Mouse (Mus musculus) bone marrow macrophage, adult 2 months (primary cell): ENCODE data around the gene Krt75. TPM values are rescaled to one million over a fixed set of nuclear protein-coding genes. Genes with fewer than 3 reads are reported as not detected.

Experiments
- H3K27ac ChIP-seq: 2 replicates; pipeline ENCODE4 v1.5.1; 2012; ENCODE audit warnings: low read depth, low read length; ENCODE audit not compliant: insufficient read depth
- H3K4me1 ChIP-seq: 2 replicates; pipeline ENCODE4 v1.6.1; 2012; ENCODE audit warnings: low read length; ENCODE audit not compliant: control insufficient read depth, insufficient read depth
- H3K4me3 ChIP-seq: 2 replicates; pipeline ENCODE4 v1.5.1; 2012; ENCODE audit warnings: mild to moderate bottlenecking, low read length, moderate library complexity; ENCODE audit not compliant: insufficient read depth
- CTCF ChIP-seq: IDR thresholded peaks from 2 replicates; pipeline ENCODE4 v1.5.1; 2012; ENCODE audit warnings: low read depth, mild to moderate bottlenecking, low read length, moderate library complexity
- POLR2A ChIP-seq: IDR thresholded peaks from 2 replicates; pipeline ENCODE4 v1.6.1; 2012; ENCODE audit warnings: mild to moderate bottlenecking, low read depth, low read length, borderline replicate concordance
- polyA plus RNA-seq: library from polyadenylated mRNA; stranded (reverse); fragments of >200 nt; gene quantifications from 2 replicates; pipeline ENCODE4 v1.2.4, GENCODE M21; 2012; ENCODE audit not compliant: missing spikeins, insufficient read depth, insufficient read length

Krt75 gene
- polyA plus RNA-seq, 1 experiment: not detected

DNA sequence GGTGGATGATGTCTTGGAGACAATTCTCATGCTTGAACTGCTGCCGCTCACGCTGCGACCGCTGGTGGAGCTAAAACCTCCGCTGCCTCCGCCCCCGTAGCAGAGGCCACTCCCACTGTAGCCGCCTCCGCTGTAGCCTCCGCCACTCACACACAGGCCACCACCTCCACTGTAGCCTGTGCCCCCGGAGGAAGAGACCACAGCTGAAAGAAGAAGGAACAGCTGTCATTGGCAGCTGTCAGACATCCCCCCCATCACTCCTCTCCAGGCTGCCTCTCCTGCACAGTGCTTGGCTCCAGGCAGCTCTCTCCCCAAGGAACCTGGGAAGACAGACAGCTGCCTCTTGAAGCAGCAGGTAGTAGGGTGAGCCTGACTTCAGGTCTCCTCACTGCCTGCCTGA, 20.5 kb downstream of the Krt75 start:
- H3K27ac ChIP-seq: no peak overlapping the region
- no peak overlapping the region for H3K4me3 ChIP-seq
- H3K4me1 ChIP-seq: no peaks in the 10 kb centered on the region
- no peak for TF ChIP-seq POLR2A
- TF ChIP-seq CTCF: no peak

DNA sequence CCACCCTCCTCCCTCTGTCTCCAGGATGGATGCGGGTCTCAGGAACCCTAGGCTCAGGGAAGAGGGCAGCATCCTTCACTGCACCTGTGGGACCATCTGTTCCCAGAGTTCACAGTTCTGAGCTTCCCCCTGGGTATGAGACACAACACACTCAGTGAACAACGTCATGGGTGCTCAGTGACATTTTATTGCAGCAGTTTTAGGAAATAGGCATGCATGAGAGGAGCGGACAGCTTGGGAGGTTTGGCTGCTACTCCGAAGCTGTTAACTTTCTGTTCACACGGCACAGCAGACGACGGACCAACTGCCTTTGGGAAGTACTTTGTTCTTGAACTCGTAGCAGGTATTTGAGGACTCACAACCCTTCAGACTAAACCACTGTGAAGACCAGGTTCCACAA, 21.5 kb downstream of the Krt75 start:
- TF ChIP-seq POLR2A: no peak
- no peak for TF ChIP-seq CTCF
- no peak overlapping the region for H3K4me3 ChIP-seq
- no peak overlapping the region for H3K27ac ChIP-seq
- H3K4me1 ChIP-seq: no peaks in the 10 kb centered on the region

DNA sequence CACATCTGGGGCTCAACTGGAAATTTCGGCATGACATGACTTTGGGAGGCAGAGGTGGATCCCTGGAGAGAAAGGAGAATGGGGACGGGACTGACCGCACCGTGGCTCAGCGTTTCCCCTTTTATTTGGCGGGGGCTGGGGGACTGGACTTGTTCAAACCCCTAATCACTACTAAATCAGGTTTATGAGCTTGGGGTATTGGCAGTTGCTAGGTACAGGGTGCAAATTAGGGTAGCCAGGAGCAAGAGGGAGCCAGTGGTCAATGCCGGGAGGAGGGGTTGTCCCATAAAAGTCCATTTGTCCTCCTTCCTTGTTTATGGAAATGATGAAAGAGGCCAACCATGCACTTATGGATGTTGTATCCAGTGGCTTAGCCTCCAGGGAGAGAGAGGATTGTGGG, 23.1 kb downstream of the Krt75 start, which contains the start of gene Krt82:
Gene Krt82 (minus strand): TSS at position 101 of the 400 bp plus-strand sequence.
- TF ChIP-seq CTCF (no peak), POLR2A (no peak)
- no peak within 1 kb of the TSS for H3K4me3 ChIP-seq
- no peaks in the 10 kb centered on the region for H3K4me1 ChIP-seq
- no peak within 1 kb of the TSS for H3K27ac ChIP-seq

DNA sequence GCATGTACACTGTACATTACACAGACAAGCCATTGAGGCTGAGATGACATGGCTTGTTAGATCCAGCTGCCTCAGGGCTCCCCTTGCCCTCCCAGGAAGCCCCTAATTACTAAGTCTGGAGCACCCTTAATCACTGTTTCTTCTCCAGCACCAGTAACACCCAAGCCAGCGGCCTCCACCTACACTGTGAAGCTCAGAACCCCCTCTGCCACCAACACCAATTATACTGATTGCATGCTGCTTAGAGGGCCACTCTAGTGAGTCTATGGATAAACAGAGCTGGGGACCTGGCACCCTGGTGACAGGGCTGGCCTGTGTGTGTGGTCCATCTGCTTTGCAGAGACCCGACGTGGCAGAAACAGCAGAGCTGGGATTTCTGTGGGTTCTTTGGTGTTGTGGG, 29.2 kb downstream of the Krt75 start:
- TF ChIP-seq CTCF: no peak
- no peak for TF ChIP-seq POLR2A
- no peak overlapping the region for H3K4me3 ChIP-seq
- H3K4me1 ChIP-seq: no peaks in the 10 kb centered on the region
- H3K27ac ChIP-seq: no peak overlapping the region

DNA sequence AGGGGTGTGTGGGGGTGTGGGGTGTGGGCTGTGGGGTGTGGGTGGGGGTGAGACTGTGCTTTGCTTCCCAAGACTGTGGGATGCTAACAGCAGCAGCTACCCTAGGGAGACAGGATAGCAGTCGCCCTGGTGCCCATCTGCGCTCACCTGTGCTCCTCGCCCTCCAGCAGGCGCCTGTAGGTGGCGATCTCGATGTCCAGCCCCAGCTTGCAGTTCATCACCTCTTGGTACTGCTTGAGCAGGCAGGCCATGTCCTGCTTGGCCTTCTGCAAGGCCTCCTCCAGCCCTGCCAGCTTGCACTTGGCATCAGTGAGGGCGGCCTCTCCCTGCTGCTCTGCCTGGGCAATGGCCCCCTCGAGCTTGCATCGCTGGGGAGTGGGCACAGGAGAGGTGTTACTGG, 31.2 kb downstream of the Krt75 start:
- no peak overlapping the region for H3K4me3 ChIP-seq
- H3K4me1 ChIP-seq: no peaks in the 10 kb centered on the region
- H3K27ac ChIP-seq: no peak overlapping the region
- TF ChIP-seq POLR2A: no peak
- TF ChIP-seq CTCF: no peak

DNA sequence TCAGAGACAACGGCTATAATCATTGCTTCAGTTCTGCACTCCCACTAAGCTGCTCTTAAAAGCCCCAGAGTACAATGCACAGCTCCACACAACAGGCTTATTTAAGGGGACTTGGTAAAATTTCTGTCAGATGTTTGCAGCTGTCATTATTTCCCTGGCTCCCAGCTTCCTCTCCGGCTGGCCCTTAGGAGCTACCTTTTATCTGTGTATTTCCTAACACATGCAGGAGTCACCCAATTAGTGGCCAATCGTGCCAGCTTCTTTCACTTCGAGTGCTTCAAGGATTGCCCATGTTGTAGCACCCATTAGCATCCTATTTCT, 35.2 kb downstream of the Krt75 start:
- no peaks in the 10 kb centered on the region for H3K4me1 ChIP-seq
- no peak overlapping the region for H3K4me3 ChIP-seq
- H3K27ac ChIP-seq: no peak overlapping the region
- peak; percentile 27; the same call in 1 of the 2 replicates for TF ChIP-seq CTCF
- no peak for TF ChIP-seq POLR2A

DNA sequence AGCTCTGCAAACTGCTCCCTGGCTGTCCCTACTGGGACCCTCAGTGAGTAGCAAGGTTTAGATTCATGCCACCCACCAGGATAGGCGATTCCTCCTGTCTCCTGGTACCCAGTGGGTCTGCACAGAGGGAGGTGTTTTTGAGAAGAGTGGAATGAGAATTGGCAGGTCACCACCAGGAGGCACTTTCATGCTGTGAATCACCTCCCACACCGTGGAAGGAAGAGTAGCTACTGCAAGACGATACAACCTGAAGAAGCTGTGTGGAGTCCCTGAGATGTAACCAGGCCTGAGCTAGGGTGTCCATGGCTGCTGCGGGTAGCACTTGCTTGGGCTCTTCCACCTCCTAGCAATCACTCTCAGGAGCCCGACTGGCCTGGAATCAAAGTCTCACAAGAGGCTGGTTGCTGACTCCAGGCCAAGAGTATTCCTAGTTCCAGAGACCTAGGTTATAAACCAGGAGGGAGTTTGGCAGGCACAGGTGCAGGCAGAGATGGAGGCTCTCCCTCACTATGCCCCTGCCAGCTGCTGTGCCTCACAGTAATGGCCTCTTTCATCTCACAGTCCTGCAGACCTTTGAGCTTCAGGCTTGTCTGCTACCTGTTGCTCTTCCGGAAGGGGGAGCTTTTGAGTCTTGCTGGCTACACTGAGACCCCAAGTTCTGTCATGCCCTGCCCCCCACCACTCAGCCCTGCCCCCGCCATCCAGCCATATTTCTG, 35.7 kb downstream of the Krt75 start:
- Histone ChIP-seq H3K4me1 (no peaks in the 10 kb centered on the region), H3K4me3 (no peak overlapping the region), H3K27ac (no peak overlapping the region)
- TF ChIP-seq CTCF (no peak; the same call in 1 of the 2 replicates), POLR2A (no peak)

DNA sequence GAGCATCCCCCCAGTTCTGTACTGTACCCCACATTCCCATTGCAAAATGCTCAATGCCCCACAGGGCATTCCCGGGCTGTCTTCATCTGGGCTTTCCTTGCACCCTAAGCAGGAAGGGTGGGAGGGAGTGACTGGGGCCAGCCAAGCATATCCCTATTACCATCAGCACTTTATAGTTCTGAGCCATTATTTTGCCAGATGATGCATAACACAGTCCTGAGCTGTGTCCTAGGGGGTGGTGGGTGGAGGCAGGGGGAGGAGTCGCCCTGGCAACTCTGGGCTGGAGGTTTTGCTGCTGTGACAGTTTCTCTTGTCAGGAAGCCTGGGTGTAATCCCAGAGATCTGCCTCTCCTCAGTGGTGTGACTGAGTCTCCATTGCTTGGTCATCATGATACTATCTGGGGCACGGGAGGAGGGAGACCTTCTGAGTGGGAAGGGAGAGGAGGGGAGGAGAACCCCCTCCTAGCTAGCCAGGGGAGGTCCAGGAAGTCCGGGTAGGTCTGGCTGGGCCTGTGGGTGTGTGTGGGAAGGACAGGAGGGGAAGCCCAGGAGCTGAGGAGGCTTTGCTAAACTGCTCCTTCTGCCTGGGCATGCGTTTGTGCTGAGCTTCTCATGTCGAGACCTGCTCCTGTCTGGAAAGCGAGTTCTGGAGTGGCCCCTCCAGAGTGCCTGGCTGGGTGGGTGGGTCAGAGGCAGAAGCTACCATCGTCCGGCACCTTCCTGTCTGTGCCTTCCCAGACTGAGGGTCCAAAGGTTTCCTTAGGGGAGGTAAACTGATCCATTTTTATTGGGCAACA, 37.5 kb downstream of the Krt75 start:
- Histone ChIP-seq H3K27ac (no peak overlapping the region), H3K4me1 (no peaks in the 10 kb centered on the region), H3K4me3 (no peak overlapping the region)
- TF ChIP-seq POLR2A: no peak
- TF ChIP-seq CTCF: no peak

DNA sequence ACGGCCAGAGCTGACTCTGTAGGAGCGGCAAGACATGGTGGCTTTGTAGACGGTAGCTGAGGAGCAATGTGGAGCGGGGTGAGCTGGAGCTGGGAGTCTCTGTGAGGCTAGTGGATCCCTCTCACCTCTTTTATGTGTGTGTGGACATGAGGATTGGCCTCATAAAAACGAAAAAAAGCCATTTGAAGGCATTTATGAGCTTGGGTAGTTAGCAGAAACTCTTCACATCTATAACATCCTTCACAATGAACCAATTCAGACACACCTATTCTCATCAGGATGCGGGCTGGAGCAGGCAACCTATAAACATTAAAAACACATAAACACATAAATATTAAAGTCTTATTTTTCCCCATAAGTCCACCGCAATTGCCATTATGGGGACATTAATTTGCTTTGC, 41.0 kb downstream of the Krt75 start, which contains the start of gene Krt84:
Gene Krt84 (minus strand): TSS at position 101 of the 400 bp plus-strand sequence.
- no peak within 1 kb of the TSS for H3K27ac ChIP-seq

More for the DNA sequence above, 41.0 kb downstream of the Krt75 start, which contains the start of gene Krt84:
- no peak for TF ChIP-seq POLR2A
- TF ChIP-seq CTCF: no peak
- Histone ChIP-seq H3K4me1 (no peaks in the 10 kb centered on the region), H3K4me3 (no peak within 1 kb of the TSS)
